Mouse (Mus musculus) kidney, adult 2 months (tissue): Measurements from ENCODE around the gene Dnajc21.

Experiments used
- CTCF ChIP-seq: fragments of 200-500 bp; conservative IDR thresholded peaks from 2 replicates; pipeline ENCODE4 v1.5.1; 2011; ENCODE audit warnings: low read depth, mild to moderate bottlenecking, control low read depth, low read length, moderate library complexity, mixed read lengths; ENCODE audit not compliant: insufficient read depth, insufficient read length
- POLR2A ChIP-seq: fragments of 200-500 bp; IDR thresholded peaks from one replicate; pipeline ENCODE4 v1.6.1; 2011; ENCODE audit warnings: low read depth, low read length, control low read depth

DNA sequence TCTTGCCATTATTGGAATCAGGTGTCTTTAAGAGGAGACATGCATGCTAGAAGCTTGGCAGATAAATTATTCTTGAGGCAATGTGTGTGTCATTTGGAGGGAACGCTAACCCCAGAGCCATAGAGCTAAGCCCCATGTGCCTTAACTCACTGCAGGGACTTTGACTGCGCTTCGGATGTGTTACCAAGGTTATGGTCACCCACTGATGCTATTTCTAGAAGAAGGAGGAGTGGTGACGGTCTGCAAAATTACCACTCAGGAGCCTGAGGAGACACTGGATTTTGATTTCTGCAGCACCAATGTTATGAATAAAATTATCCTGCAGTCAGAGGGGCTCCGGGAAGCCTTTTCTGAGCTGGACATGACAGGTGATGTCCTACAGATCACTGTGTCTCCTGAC lies 19.8 kb upstream of the Dnajc21 start:
- TF ChIP-seq CTCF (no peak), POLR2A (no peak)
